Mouse (Mus musculus): ENCODE data around the gene Rrp1b. TPM values are rescaled to one million over a fixed set of nuclear protein-coding genes. Genes with fewer than 3 reads are reported as not detected.
"Not testable (repeated sequence)": the region's sequence is repeated elsewhere in the genome, so short reads cannot be mapped to it uniquely, and the experiment has no call there.

Gene Rrp1b
- polyA plus RNA-seq, 2 experiments from 2014 or later = 57.7 to 68.2 TPM

DNA sequence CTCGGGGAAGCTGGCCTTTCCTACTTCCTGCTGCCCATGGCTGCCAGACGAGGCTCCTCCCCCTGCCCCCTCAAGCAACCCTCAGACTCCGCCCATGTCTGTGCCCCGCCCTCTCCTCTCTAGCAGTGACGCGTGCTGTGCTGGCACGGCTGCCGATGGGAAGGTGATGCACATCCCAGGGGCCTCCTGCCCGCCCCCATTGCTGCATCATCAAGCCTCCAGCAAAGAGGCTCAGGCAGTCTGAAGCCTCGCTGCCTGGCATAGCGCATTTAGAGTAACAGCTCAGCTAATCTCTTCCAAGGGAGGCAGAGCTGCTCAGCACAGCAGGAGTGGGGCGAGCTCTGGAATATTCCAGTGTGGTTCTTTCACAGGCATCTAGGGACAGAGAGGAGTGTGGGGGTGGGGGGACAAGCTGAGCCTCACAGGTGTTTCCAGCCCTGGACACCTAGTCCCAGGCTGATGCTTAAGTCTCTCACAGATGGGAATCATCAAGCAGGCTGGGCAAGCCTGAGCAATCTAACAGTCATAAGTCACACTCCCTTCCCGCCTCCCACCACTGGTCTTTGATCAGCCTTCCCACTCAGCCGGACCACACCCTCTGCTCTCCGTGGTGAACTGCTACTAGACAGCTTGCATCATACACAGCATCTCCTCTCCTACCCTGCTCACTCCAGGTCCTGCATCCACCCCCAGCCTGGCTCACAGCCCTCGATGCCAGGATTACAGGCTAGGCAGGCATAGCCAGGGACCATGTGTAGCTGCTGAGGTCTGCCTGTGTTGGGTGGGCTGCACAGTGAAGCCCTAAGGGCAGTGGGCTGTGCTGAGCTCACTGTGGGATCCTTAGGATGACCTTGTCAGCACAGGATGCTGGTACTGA is 55.7 kb downstream of the Rrp1b start:
- peak; percentile 96 for ATAC-seq

DNA sequence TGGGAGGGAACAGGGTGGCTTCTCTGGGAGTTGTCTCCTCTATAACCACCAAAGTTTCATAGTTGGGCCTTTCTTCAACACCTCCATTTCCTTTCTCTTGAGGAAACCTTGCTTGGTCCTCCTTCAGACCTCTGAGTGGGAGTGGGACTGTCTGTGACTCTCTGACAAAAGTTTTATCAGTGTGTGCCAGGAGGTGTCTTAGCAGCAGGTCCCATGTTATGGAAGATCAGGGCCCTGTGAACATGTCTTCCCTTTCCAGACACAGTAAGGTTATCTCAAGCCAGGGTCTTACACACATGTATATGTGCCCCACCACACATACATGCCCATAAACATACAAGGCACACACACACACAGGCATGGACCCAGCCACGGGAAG is 56.3 kb downstream of the Rrp1b start:
- ATAC-seq = no peak

DNA sequence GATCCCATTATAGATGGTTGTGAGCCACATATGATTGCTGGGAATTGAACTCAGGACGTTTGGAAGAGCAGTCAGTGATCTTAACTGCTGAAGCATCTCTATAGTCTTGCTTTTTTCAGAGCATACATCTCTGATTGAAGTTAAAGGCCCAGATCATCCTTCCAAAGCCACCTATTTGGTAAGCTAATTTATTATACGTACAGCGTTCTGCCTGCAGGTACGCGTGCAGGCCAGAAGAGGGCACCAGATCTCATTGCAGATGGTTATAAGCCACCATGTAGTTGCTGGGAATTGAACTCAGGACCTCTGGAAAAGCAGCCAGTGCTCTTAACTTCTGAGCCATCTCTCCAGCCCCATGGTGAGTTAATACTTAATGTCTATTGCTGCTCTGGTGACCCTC is 57.0 kb downstream of the Rrp1b start:
- no peak for ATAC-seq

- no peak for ATAC-seq
Observed at GRCm38 (mm10) chr17:32097676-32098075, 61.8 kb downstream of the Rrp1b start.

DNA sequence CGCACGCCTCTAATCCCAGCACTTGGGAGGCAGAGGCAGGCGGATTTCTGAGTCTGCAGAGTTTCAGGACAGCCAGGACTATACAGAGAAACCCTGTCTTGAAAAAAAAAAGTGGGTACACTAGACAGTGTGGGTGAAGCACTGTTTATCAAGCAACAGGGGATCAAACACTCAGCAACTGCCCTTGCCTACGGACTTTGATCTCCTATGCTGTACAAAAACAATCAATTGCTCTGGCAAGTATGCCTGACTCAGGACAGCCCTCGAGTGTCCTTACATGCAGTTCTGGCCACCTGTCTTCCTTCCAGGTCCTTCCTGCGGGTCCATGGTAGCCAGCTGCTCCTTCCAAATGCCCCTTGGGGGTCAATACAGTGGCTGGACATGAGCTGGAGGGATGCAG is 63.0 kb downstream of the Rrp1b start:
- not testable (repeated sequence) for ATAC-seq

- ATAC-seq = no peak
Observed at GRCm38 (mm10) chr17:32099574-32099942, 63.7 kb downstream of the Rrp1b start.

DNA sequence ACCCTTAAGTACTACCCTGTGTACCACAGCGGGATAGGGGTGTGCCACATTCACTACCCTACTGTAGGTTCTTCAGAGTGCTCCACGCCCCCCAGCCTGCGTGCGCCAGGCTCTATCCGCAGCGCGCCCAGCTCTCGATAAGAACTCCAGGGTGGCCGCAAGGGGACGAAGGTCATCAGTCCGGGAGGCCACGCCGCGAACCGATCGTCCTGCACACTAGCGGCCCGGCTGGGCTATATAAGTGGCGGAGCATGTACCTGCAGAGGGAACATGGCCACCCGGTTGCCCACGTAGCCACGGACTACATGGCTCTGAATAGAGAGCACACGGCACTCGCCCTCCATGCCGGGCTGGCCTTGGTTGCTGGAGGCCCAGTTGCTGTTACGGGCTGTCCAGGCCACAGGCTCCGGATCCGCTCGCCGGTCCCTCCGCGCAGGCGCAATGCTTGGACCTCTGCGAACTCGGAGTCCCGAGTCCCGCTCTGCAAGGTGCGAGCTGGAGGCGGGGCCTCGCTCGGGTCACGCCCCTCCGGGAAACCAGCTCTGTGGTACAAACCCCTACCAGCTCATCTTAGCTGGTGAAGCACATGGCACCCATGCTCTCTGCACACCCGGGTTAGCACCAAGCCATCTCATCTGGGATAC is 64.2 kb downstream of the Rrp1b start:
- ATAC-seq = no peak

DNA sequence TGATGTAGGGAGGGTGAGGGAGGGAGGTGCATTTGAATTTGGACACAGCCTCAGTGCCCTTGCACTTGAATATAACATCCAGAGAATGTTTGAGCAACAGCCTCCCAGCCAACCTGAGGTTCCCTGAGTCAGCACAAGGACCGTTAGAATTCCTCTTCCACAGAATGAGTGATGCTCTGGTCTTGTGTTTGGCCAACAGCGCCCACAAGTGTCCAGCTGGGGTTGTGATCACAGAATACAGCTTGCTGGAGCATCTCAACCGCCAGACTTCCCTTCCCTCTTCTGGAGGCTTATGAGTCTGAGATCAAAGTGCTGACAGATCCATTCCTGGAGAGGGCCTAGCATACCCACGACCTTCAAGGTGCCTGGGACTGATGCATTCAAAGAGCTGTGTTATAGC is 67.2 kb downstream of the Rrp1b start:
- no peak for ATAC-seq

GRCm38 (mm10) chr17:32106358-32106757 is 70.5 kb downstream of the Rrp1b start:
- no peak for ATAC-seq

- ATAC-seq = no peak
Observed at GRCm38 (mm10) chr17:32107877-32108276, 72.0 kb downstream of the Rrp1b start.

- ATAC-seq = not testable (repeated sequence)
Observed at GRCm38 (mm10) chr17:32108320-32109011, 72.6 kb downstream of the Rrp1b start.

- ATAC-seq = no peak
Observed at GRCm38 (mm10) chr17:32109201-32109940, 73.5 kb downstream of the Rrp1b start.

GRCm38 (mm10) chr17:32110424-32110823 is 74.5 kb downstream of the Rrp1b start:
- no peak for ATAC-seq

DNA sequence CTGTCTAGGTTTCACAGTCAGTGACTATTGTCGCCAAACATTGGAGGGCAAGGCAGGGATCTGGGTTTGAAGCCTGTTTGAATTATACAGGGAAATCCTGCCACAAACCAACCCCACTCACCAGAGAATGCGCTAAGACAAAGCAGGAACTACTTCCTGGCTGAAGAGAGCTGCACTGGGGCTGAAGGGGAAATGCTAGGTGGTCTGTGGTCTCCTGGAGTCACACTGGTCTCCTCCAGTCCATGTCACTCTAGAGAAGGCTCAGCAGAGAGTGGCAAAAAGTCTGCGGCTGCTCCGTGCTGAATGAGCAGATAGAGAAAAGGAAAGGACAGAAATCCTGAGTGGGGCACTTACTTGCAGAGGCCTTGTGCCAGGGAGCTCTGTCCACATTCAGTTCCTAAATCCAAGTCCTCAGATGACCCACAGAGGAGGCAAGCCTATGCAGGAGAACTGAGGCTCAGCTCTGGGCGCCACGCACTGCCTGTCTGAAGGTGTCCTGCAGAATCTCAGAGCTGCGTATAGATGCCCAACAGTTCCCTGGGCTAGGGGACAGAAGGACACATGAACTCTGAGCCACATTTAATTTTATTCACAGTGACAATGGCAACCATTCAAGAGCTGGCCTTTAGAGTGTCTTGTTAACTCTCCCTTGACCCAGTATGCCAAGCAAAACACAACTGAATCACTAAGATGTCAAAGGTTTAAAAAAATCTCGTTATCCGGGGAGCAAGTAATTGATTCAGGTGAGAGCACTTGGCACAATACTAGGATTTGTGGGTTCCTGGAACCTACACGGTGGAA is 75.3 kb downstream of the Rrp1b start:
- ATAC-seq = no peak

Other genes starting within 250 kb of the Rrp1b start
- 1 to 10 TPM; 2.0 to 4.2 TPM for gene Sik1, start 180.3 kb upstream of the Rrp1b start, polyA plus RNA-seq (2017; shearing (Covaris generic))
- gene Hsf2bp, start 249 bp downstream of the Rrp1b start, polyA plus RNA-seq (2017; shearing (Covaris generic)) = 1 to 10 TPM; 2.7 to 2.9 TPM
- under 1 TPM in 1 of 2 experiments, not detected in 1; 0.05 TPM for gene Notch3, start 130.8 kb downstream of the Rrp1b start, polyA plus RNA-seq (2017; shearing (Covaris generic))
- gene Ephx3, start 153.4 kb downstream of the Rrp1b start, polyA plus RNA-seq (2017; shearing (Covaris generic)) = under 1 TPM in 1 of 2 experiments, not detected in 1; 0.22 TPM
- 10 to 100 TPM; 60.5 to 81.2 TPM for gene Brd4, start 248.6 kb downstream of the Rrp1b start, polyA plus RNA-seq (2017; shearing (Covaris generic))